Mouse (Mus musculus) liver, adult 2 months (tissue): ENCODE measurements at regions not wholly inside any gene's neighbourhood (a gene's known extent, or its start where the extent isn't known, plus 50 kb on each side); places are given as distances from the start of the nearest gene placed in this dataset.

Experiments used
- CTCF ChIP-seq: fragments of 200-500 bp; IDR thresholded peaks from 2 replicates; pipeline ENCODE4 v1.5.1; 2011; ENCODE audit warnings: low read depth, low read length, control low read depth
- POLR2A ChIP-seq: fragments of 200-500 bp; IDR thresholded peaks from 2 replicates; pipeline ENCODE4 v1.6.1; 2011; ENCODE audit warnings: low read length, control low read depth; ENCODE audit not compliant: insufficient read depth; ENCODE audit errors: extremely low read depth

DNA sequence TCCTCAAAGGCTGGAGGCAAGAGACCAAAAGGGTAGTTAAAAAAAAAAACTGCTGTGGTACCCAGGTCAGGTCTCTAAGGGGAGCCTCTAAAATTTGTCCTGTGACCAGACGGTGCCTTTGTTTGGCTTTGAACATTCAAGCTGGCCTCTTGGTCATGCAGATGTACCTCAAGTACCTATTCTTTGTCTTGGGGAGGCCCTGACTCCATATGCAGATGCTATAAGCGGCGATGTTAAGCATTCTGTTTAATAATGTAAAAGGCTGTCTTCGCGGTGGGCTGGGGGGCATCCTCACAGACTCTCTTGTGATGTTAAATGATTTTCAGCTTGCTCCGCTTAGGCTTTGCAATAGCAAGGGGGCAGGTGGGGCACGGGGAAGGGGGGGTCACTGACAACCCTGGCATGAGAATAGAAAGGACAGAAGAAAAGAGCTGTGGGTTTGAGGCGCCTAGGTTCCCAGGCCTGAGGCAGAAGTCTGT is 85.8 kb upstream of the Pja1 start:
- TF ChIP-seq CTCF (no peak), POLR2A (no peak)
